Mouse (Mus musculus): ENCODE data around the gene Disc1. TPM values are rescaled to one million over a fixed set of nuclear protein-coding genes. Genes with fewer than 3 reads are reported as not detected.

Disc1 gene
- total and polyA plus RNA-seq, 3 experiments = not detected

DNA sequence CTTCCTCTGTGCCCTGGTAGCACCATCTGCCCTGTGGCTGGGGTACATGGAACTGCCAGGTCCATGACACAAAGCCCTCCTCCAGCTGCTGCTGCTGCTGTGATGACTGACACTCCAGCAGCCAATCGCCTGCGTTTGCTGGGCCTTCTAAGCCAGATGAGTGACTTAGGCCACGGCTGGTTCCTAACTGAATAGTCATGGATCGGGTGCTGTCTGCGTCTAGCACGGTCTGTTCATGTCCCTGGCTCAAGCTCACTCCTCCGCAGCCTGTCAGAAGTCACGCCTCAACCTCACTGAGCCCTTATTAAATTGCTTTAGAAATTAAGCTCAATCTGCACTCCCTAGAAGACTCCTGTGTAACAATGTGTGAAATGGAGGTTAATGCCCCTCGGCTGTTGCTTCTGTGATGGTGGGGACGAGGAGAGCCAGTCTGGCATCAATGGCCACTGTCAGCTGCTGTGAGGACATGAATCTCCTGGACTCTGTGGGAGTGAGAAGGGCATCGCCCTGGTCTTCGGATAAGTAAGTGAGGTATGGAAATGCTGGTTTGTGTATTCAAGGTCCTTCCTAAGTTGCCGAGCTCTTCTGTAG is 146.4 kb downstream of the Disc1 start:
- H3K4me1 ChIP-seq (ENCODE audit: control insufficient read depth in 1 of 2, insufficient read depth in 2 of 2) = peaks cover 2 to 3% of the 10 kb centered on the region in 2 experiments; a peak in 1 of 4 replicates
- in situ Hi-C loops (cut with MboI; ENCODE audit: low pct_ligation_motif_present, low pct_unique_long_range_greater_than_20kb, low sequenced_read_pairs) = no loop called here
- no peak overlapping the region for H3K27ac ChIP-seq (ENCODE audit: insufficient read depth, low read depth)
- H3K9ac ChIP-seq (ENCODE audit: insufficient read depth, low read depth) = no peak overlapping the region
- H3K9me3 ChIP-seq (replicated peaks; ENCODE audit: low read length) = no peaks in the 10 kb centered on the region
- H3K36me3 ChIP-seq (replicated peaks in 1 of 2; ENCODE audit: control insufficient read depth in 1 of 2, insufficient read depth in 1 of 2, low read length in 1 of 2) = no peaks in the 10 kb centered on the region
- H3K27me3 ChIP-seq (replicated peaks) = peaks cover 15% of the 10 kb centered on the region
- dilution Hi-C loops (cut with MboI; ENCODE audit: extremely low pct_ligation_motif_present, extremely low pct_unique_long_range_greater_than_20kb, low sequenced_read_pairs) = no loop called here
- DNase-seq (ENCODE audit: extremely low read depth) = no peak
- no peak overlapping the region for H3K4me3 ChIP-seq (replicated peaks in 1 of 3; ENCODE audit: low read depth in 2 of 3, low read length in 2 of 3, poor library complexity in 1 of 3)
- no peaks in the 10 kb centered on the region for H3K79me2 ChIP-seq (replicated peaks; ENCODE audit: control insufficient read depth, extremely low read depth, insufficient read depth, poor library complexity, severe bottlenecking)
- no peak overlapping the region for H3K4me2 ChIP-seq (ENCODE audit: insufficient read depth, low read depth, poor library complexity, severe bottlenecking)
- TF ChIP-seq RAD21 (IDR thresholded peaks at IDR 0.05; ENCODE audit: low read depth, low read length) (no peak), GABPA (IDR thresholded peaks at IDR 0.05; ENCODE audit: insufficient replicate concordance, low read depth, low read length) (no peak), JUND (conservative IDR thresholded peaks at IDR 0.05; ENCODE audit: low read depth, low read length) (no peak), NRF1 (IDR thresholded peaks at IDR 0.05; ENCODE audit: low read depth, low read length) (no peak), RCOR1 (conservative IDR thresholded peaks at IDR 0.05; ENCODE audit: low read depth, low read length) (no peak), TBP (conservative IDR thresholded peaks at IDR 0.05; ENCODE audit: low read depth, low read length) (no peak), MEF2A (IDR thresholded peaks at IDR 0.05; ENCODE audit: borderline replicate concordance, low read depth, low read length) (no peak)

DNA sequence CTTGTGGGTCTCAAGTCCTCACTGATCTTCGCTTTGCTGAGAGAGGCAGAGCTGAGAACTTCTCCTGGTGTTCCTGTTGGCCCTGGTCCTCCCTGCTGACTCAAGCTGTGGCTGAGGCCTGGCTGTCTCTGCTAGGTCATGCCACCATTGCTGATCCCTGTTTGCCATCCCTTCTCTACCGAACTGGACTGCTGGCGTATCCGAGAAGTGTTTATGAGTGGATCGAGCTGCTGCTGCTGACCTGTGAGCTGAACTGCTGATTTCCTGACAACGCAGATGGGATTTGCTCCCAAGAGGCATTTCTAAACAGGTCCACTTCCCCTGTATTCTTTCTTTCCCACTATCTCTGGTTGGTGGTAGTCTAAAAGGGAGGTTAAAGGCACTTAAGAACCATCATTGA is 147.7 kb downstream of the Disc1 start:
- dilution Hi-C loops (cut with MboI; ENCODE audit: extremely low pct_ligation_motif_present, extremely low pct_unique_long_range_greater_than_20kb, low sequenced_read_pairs) = no loop called here
- in situ Hi-C loops (cut with MboI; ENCODE audit: low pct_ligation_motif_present, low pct_unique_long_range_greater_than_20kb, low sequenced_read_pairs) = no loop called here

DNA sequence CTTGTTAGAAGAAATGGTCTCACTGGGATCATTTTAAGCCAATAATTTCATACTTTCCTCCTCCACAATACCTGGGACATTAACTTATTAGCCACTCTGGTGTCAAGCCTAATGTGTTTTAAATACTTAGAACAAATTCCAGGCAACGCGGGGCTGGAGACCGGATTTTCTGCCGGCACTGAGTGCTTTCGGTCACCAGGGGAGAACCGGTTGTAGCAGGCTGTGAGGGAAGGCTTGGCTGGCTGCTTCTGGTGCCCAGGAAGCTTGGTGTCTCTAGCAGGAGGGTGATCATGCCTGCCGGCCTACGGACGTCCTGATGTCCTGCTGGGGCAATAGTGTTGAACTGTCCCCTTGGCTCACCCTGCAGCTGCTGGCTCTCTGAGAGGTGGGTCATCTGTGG is 149.0 kb downstream of the Disc1 start:
- H3K36me3 ChIP-seq (replicated peaks in 1 of 2; ENCODE audit: control insufficient read depth in 1 of 2, insufficient read depth in 1 of 2, low read length in 1 of 2) = no peaks in the 10 kb centered on the region
- H3K9me3 ChIP-seq (replicated peaks; ENCODE audit: low read length) = no peaks in the 10 kb centered on the region
- H3K9ac ChIP-seq (ENCODE audit: insufficient read depth, low read depth) = no peak overlapping the region
- no peak overlapping the region for H3K4me3 ChIP-seq (replicated peaks in 1 of 3; ENCODE audit: low read depth in 2 of 3, low read length in 2 of 3, poor library complexity in 1 of 3)
- no peak for DNase-seq (ENCODE audit: extremely low read depth)
- no peak overlapping the region for H3K27ac ChIP-seq (ENCODE audit: insufficient read depth, low read depth)
- no peaks in the 10 kb centered on the region for H3K79me2 ChIP-seq (replicated peaks; ENCODE audit: control insufficient read depth, extremely low read depth, insufficient read depth, poor library complexity, severe bottlenecking)
- no peak overlapping the region for H3K4me2 ChIP-seq (ENCODE audit: insufficient read depth, low read depth, poor library complexity, severe bottlenecking)
- no peak for TF ChIP-seq USF1 (IDR thresholded peaks at IDR 0.05; ENCODE audit: low read depth, low read length)
- no peak for TF ChIP-seq IRF4 (IDR thresholded peaks at IDR 0.05; ENCODE audit: low read depth, low read length)
- TF ChIP-seq GABPA (IDR thresholded peaks at IDR 0.05; ENCODE audit: insufficient replicate concordance, low read depth, low read length) = no peak
- no peak for TF ChIP-seq CHD2 (IDR thresholded peaks at IDR 0.05; ENCODE audit: low read length)
- dilution Hi-C loops (cut with MboI; ENCODE audit: extremely low pct_ligation_motif_present, extremely low pct_unique_long_range_greater_than_20kb, low sequenced_read_pairs) (no loop called here), in situ Hi-C loops (cut with MboI; ENCODE audit: low pct_ligation_motif_present, low pct_unique_long_range_greater_than_20kb, low sequenced_read_pairs) (no loop called here)
- H3K27me3 ChIP-seq (replicated peaks) = peaks cover 8% of the 10 kb centered on the region
- H3K4me1 ChIP-seq (ENCODE audit: control insufficient read depth in 1 of 2, insufficient read depth in 2 of 2) = no peaks in the 10 kb centered on the region; a peak in 1 of 4 replicates

More for the DNA sequence above, 147.7 kb downstream of the Disc1 start:
- TF ChIP-seq EP300 (IDR thresholded peaks at IDR 0.05; ENCODE audit: low read length) (no peak), MAZ (IDR thresholded peaks at IDR 0.05; ENCODE audit: low read depth, low read length) (no peak), HCFC1 (IDR thresholded peaks at IDR 0.05; ENCODE audit: low read depth, low read length) (no peak), RCOR1 (conservative IDR thresholded peaks at IDR 0.05; ENCODE audit: low read depth, low read length) (no peak), MYC (IDR thresholded peaks at IDR 0.05; ENCODE audit: low read depth, low read length) (no peak)
- Histone ChIP-seq H3K27ac (ENCODE audit: insufficient read depth, low read depth) (no peak overlapping the region), H3K79me2 (replicated peaks; ENCODE audit: control insufficient read depth, extremely low read depth, insufficient read depth, poor library complexity, severe bottlenecking) (no peaks in the 10 kb centered on the region), H3K4me2 (ENCODE audit: insufficient read depth, low read depth, poor library complexity, severe bottlenecking) (no peak overlapping the region), H3K36me3 (replicated peaks in 1 of 2; ENCODE audit: control insufficient read depth in 1 of 2, insufficient read depth in 1 of 2, low read length in 1 of 2) (no peaks in the 10 kb centered on the region), H3K9me3 (replicated peaks; ENCODE audit: low read length) (no peaks in the 10 kb centered on the region), H3K9ac (ENCODE audit: insufficient read depth, low read depth) (no peak overlapping the region), H3K4me1 (ENCODE audit: control insufficient read depth in 1 of 2, insufficient read depth in 2 of 2) (peaks cover 2% of the 10 kb centered on the region in 2 experiments; a peak in 1 of 4 replicates), H3K4me3 (replicated peaks in 1 of 3; ENCODE audit: low read depth in 2 of 3, low read length in 2 of 3, poor library complexity in 1 of 3) (no peak overlapping the region), H3K27me3 (replicated peaks) (peaks cover 12% of the 10 kb centered on the region)
- no peak for DNase-seq (ENCODE audit: extremely low read depth)
